Mouse (Mus musculus): ENCODE measurements at regions not wholly inside any gene's neighbourhood (a gene's known extent, or its start where the extent isn't known, plus 50 kb on each side); places are given as distances from the start of the nearest gene placed in this dataset.

GRCm38 (mm10) chr14:76713946-76714345 is 157.3 kb upstream of the Serp2 start:
- no peak overlapping the region for H3K4me3 ChIP-seq (ENCODE audit: low read depth, low read length)
- no peak overlapping the region for H3K27ac ChIP-seq (ENCODE audit: low read depth, low read length)
- no peaks in the 10 kb centered on the region for H3K9me3 ChIP-seq (ENCODE audit: control insufficient read depth, low read length)
- no peak overlapping the region for H3K9ac ChIP-seq (ENCODE audit: low read length)
- H3K36me3 ChIP-seq (ENCODE audit: control insufficient read depth, insufficient read depth, low read length) = no peaks in the 10 kb centered on the region
- no peak for DNase-seq (ENCODE audit: low spot score)
- no peak overlapping the region for H3K4me2 ChIP-seq (ENCODE audit: low read depth, low read length, severe bottlenecking)
- 77% methylated on average over 7 of the region's 7 CpGs for WGBS
- no peaks in the 10 kb centered on the region for H3K27me3 ChIP-seq (ENCODE audit: control insufficient read depth, insufficient read depth, low read length)
- no peak for ATAC-seq (replicated peaks; ENCODE audit: low FRiP score)
- no peaks in the 10 kb centered on the region for H3K4me1 ChIP-seq (replicated peaks; ENCODE audit: control insufficient read depth, insufficient read depth, low read length)

DNA sequence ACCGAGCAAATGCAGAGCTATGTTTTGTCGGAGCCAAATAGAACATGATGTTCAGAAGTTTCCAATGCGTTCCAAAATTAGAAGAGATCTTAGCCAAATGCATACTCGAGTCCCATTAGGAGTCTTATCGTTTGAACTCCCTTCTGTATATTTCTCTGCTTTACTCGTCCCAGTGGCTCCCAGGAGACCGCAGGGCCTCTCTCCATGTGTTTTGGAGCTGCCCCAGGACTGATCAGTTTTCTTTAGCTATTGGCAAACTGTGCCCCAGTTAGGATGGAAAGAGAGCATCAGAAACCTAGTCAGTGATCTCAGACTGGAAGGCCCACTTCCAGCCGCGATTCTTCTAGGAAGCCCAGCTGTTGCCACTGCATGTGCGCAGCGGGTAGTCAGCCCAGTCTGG is 152.0 kb upstream of the Serp2 start:
- 89% methylated on average over 11 of the region's 11 CpGs for WGBS
- Histone ChIP-seq H3K27me3 (ENCODE audit: control insufficient read depth, insufficient read depth, low read length) (no peaks in the 10 kb centered on the region), H3K9ac (ENCODE audit: low read length) (no peak overlapping the region), H3K4me2 (ENCODE audit: low read depth, low read length, severe bottlenecking) (no peak overlapping the region), H3K9me3 (ENCODE audit: control insufficient read depth, low read length) (no peaks in the 10 kb centered on the region), H3K27ac (ENCODE audit: low read depth, low read length) (no peak overlapping the region), H3K4me1 (replicated peaks; ENCODE audit: control insufficient read depth, insufficient read depth, low read length) (no peaks in the 10 kb centered on the region), H3K4me3 (ENCODE audit: low read depth, low read length) (no peak overlapping the region), H3K36me3 (ENCODE audit: control insufficient read depth, insufficient read depth, low read length) (no peaks in the 10 kb centered on the region)
- DNase-seq (ENCODE audit: low spot score) = no peak
- ATAC-seq (replicated peaks; ENCODE audit: low FRiP score) = no peak

GRCm38 (mm10) chr14:76703373-76703764 is 146.7 kb upstream of the Serp2 start:
- no peak for ATAC-seq (replicated peaks; ENCODE audit: low FRiP score)
- WGBS = 89% methylated on average over 7 of the region's 7 CpGs
- H3K36me3 ChIP-seq (ENCODE audit: control insufficient read depth, insufficient read depth, low read length) = no peaks in the 10 kb centered on the region
- H3K9ac ChIP-seq (ENCODE audit: low read length) = no peak overlapping the region
- no peak overlapping the region for H3K4me3 ChIP-seq (ENCODE audit: low read depth, low read length)
- H3K4me1 ChIP-seq (replicated peaks; ENCODE audit: control insufficient read depth, insufficient read depth, low read length) = no peaks in the 10 kb centered on the region
- H3K27me3 ChIP-seq (ENCODE audit: control insufficient read depth, insufficient read depth, low read length) = no peaks in the 10 kb centered on the region
- no peak for DNase-seq (ENCODE audit: low spot score)
- H3K27ac ChIP-seq (ENCODE audit: low read depth, low read length) = no peak overlapping the region
- no peaks in the 10 kb centered on the region for H3K9me3 ChIP-seq (ENCODE audit: control insufficient read depth, low read length)
- H3K4me2 ChIP-seq (ENCODE audit: low read depth, low read length, severe bottlenecking) = no peak overlapping the region

GRCm38 (mm10) chr14:76702709-76703372 is 146.2 kb upstream of the Serp2 start:
- ATAC-seq (replicated peaks; ENCODE audit: low FRiP score) = no peak
- H3K27me3 ChIP-seq (ENCODE audit: control insufficient read depth, insufficient read depth, low read length) = no peaks in the 10 kb centered on the region
- H3K4me1 ChIP-seq (replicated peaks; ENCODE audit: control insufficient read depth, insufficient read depth, low read length) = 0 out of 2 replicates have a peak, but pooled peaks cover 3% of the 10 kb centered on the region
- WGBS = 78% methylated on average over 8 of the region's 8 CpGs
- H3K27ac ChIP-seq (ENCODE audit: low read depth, low read length) = no peak overlapping the region
- H3K9me3 ChIP-seq (ENCODE audit: control insufficient read depth, low read length) = no peaks in the 10 kb centered on the region
- H3K4me2 ChIP-seq (ENCODE audit: low read depth, low read length, severe bottlenecking) = no peak overlapping the region
- H3K36me3 ChIP-seq (ENCODE audit: control insufficient read depth, insufficient read depth, low read length) = no peaks in the 10 kb centered on the region
- no peak overlapping the region for H3K9ac ChIP-seq (ENCODE audit: low read length)
- DNase-seq (ENCODE audit: low spot score) = no peak
- H3K4me3 ChIP-seq (ENCODE audit: low read depth, low read length) = no peak overlapping the region

DNA sequence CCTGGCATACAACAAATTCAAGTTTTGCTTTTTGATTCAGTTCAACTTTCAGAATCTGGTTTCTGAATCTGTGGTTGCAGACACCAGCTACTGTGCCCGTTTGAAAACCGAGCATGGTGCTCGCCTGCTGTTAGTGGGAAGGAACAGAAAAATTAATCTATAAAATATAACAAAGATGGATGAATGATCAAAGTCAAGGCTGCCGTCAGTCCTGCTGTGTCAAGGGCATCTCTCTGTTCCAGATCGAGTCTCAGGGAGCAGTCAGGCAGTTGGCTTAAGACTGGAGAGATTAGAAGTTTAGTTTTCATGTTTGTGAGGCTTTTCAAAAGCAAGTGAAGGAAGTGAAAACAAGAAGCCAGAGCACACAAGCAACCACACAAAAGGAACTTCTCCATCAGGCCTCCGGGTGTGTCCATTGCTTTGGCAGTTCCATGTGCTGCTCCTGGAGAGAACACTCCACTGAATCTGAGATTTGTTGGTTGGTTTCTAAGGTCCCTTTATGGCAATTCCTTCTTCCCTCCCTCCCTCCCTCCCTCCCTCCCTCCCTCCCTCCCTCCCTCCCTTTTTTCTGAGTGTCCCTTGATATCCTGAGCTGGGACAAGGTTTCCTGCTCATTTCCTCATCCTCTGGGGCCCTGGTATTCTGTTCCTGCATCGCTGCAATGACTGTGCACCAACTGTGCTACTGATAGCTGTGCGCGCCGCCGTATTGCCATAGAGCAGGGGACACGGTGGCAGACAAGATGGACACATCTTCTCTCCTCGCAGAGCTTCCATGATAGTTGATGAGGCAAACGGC is 145.4 kb upstream of the Serp2 start:
- ATAC-seq (replicated peaks; ENCODE audit: low FRiP score) = no peak
- no peak for DNase-seq (ENCODE audit: low spot score)
- Histone ChIP-seq H3K27me3 (ENCODE audit: control insufficient read depth, insufficient read depth, low read length) (no peaks in the 10 kb centered on the region), H3K4me3 (ENCODE audit: low read depth, low read length) (no peak overlapping the region), H3K4me2 (ENCODE audit: low read depth, low read length, severe bottlenecking) (no peak overlapping the region), H3K27ac (ENCODE audit: low read depth, low read length) (no peak overlapping the region), H3K4me1 (replicated peaks; ENCODE audit: control insufficient read depth, insufficient read depth, low read length) (0 out of 2 replicates have a peak, but pooled peaks cover 3% of the 10 kb centered on the region), H3K9me3 (ENCODE audit: control insufficient read depth, low read length) (no peaks in the 10 kb centered on the region), H3K36me3 (ENCODE audit: control insufficient read depth, insufficient read depth, low read length) (no peaks in the 10 kb centered on the region), H3K9ac (ENCODE audit: low read length) (no peak overlapping the region)
- WGBS = 80% methylated on average over 14 of the region's 14 CpGs

- H3K4me2 ChIP-seq (ENCODE audit: low read depth, low read length, severe bottlenecking) = no peak overlapping the region
- no peaks in the 10 kb centered on the region for H3K9me3 ChIP-seq (ENCODE audit: control insufficient read depth, low read length)
- no peaks in the 10 kb centered on the region for H3K36me3 ChIP-seq (ENCODE audit: control insufficient read depth, insufficient read depth, low read length)
- H3K27ac ChIP-seq (ENCODE audit: low read depth, low read length) = no peak overlapping the region
- H3K4me3 ChIP-seq (ENCODE audit: low read depth, low read length) = no peak overlapping the region
- H3K27me3 ChIP-seq (ENCODE audit: control insufficient read depth, insufficient read depth, low read length) = no peaks in the 10 kb centered on the region
- no peak for DNase-seq (ENCODE audit: low spot score)
- WGBS = 90% methylated on average over 1 of the region's 1 CpGs
- H3K9ac ChIP-seq (ENCODE audit: low read length) = no peak overlapping the region
- no peak for ATAC-seq (replicated peaks; ENCODE audit: low FRiP score)
- 0 out of 2 replicates have a peak, but pooled peaks cover 3% of the 10 kb centered on the region for H3K4me1 ChIP-seq (replicated peaks; ENCODE audit: control insufficient read depth, insufficient read depth, low read length)
Observed at GRCm38 (mm10) chr14:76701304-76701703, 144.6 kb upstream of the Serp2 start.

- Histone ChIP-seq H3K27me3 (ENCODE audit: control insufficient read depth, insufficient read depth, low read length) (no peaks in the 10 kb centered on the region), H3K4me1 (replicated peaks; ENCODE audit: control insufficient read depth, insufficient read depth, low read length) (0 out of 2 replicates have a peak, but pooled peaks cover 3% of the 10 kb centered on the region), H3K9me3 (ENCODE audit: control insufficient read depth, low read length) (no peaks in the 10 kb centered on the region), H3K9ac (ENCODE audit: low read length) (no peak overlapping the region), H3K36me3 (ENCODE audit: control insufficient read depth, insufficient read depth, low read length) (no peaks in the 10 kb centered on the region), H3K4me2 (ENCODE audit: low read depth, low read length, severe bottlenecking) (no peak overlapping the region), H3K4me3 (ENCODE audit: low read depth, low read length) (no peak overlapping the region), H3K27ac (ENCODE audit: low read depth, low read length) (no peak overlapping the region)
- no peak for DNase-seq (ENCODE audit: low spot score)
- no peak for ATAC-seq (replicated peaks; ENCODE audit: low FRiP score)
- WGBS = 89% methylated on average over 3 of the region's 3 CpGs
Observed at GRCm38 (mm10) chr14:76700796-76701195, 144.1 kb upstream of the Serp2 start.

DNA sequence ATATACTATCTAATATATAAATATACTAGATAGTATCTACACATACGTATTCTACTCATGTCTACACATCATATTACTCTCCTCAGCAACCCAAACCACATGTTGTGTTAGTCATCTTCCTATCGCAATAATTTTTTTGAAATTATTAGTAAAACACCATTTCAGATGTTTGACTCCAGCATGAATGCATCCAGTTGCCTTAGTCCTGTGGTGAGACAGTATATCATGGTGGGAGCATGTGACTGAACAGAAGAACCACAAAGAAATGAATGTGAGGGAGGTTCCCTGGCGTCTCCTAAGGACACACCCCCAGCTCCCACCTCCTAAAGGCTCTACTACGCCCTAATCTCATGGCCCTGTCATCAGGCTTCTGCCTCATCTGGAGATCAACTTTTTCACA is 143.5 kb upstream of the Serp2 start:
- H3K9ac ChIP-seq (ENCODE audit: low read length) = no peak overlapping the region
- no peak overlapping the region for H3K4me2 ChIP-seq (ENCODE audit: low read depth, low read length, severe bottlenecking)
- no peak for DNase-seq (ENCODE audit: low spot score)
- 0 out of 2 replicates have a peak, but pooled peaks cover 3% of the 10 kb centered on the region for H3K4me1 ChIP-seq (replicated peaks; ENCODE audit: control insufficient read depth, insufficient read depth, low read length)
- no peaks in the 10 kb centered on the region for H3K9me3 ChIP-seq (ENCODE audit: control insufficient read depth, low read length)
- 85% methylated on average over 4 of the region's 4 CpGs for WGBS
- no peaks in the 10 kb centered on the region for H3K27me3 ChIP-seq (ENCODE audit: control insufficient read depth, insufficient read depth, low read length)
- no peak overlapping the region for H3K27ac ChIP-seq (ENCODE audit: low read depth, low read length)
- H3K36me3 ChIP-seq (ENCODE audit: control insufficient read depth, insufficient read depth, low read length) = no peaks in the 10 kb centered on the region
- no peak overlapping the region for H3K4me3 ChIP-seq (ENCODE audit: low read depth, low read length)
- ATAC-seq (replicated peaks; ENCODE audit: low FRiP score) = no peak

All from forebrain, embryonic 11.5 days (tissue).